Mouse (Mus musculus) right cerebral cortex, postnatal 10 days (tissue): ENCODE measurements around the gene H2-DMb2.
"Not testable (repeated sequence)": the region's sequence is repeated elsewhere in the genome, so short reads cannot be mapped to it uniquely, and the experiment has no call there.

Experiments
- DNase-seq, 2 experiments: peaks; one replicate each; pipeline ENCODE4 v3.0.0; 2021; ENCODE audit warnings: low spot score in 2 of 2

The H2-DMb2 gene

DNA sequence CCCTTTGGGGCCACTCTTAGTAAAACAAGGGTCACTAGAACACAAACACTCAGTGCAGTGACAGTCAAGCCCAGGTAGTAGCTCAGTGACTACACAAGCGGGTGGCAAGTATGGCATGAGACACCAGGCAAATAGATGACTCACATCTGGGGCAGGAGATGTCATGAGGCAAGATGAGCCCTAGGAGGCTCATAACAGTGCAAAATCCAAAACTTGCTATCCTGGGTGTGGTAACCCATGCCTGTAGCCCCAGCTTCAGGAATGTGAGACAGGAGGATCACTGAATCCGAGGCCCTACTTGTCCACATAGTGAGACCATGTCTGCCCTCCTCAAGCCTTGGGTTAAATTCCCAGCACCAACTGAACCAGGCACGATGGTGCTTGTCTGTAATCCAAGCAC is 8.7 kb upstream of the H2-DMb2 start:
- no peak for DNase-seq

DNA sequence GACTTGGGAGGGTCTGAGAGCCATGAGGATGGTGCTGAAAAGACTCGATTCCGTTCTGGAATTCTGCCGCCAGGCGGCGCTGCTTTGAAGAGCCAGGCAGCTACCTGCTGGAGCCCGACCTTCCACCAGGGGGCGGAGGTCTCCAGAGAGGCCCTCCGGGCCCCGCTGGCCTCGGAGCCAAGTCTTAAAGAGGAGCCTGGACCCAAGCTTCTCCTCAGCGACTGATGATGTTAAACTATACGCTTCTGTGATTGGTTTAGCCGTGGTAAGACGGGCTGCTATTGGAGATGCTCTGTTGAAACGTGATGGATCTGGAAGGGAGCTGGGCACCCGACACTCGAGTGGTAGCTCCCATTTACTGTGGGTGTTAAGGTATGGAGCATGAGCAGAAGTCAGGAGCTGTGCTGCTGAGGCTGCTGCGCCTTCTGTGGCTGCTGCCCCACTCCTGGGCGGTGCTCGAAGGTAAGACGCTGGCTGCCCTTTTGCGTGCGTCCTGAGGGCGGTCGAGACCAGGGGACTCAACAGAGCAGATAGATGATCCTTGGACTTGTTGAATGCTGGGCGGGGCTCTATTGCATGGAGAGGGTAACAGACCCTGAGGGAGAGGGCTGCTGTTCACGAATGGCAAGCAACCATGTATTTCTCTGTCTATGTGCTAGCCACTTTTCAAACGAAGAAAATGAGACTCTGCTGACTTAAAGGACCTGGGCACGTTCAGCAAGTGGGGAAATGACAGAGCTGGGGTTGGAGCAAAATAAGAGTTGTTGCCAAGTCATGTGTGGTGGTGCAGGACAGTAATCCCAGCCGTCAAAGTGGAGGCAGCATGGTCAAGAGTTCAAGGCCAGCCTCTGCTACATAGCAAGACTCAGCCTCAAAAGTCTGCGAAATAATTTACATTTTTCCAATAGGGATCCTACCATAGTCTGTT is 7.5 kb upstream of the H2-DMb2 start:
- peak; percentile 97 to 98 for DNase-seq

DNA sequence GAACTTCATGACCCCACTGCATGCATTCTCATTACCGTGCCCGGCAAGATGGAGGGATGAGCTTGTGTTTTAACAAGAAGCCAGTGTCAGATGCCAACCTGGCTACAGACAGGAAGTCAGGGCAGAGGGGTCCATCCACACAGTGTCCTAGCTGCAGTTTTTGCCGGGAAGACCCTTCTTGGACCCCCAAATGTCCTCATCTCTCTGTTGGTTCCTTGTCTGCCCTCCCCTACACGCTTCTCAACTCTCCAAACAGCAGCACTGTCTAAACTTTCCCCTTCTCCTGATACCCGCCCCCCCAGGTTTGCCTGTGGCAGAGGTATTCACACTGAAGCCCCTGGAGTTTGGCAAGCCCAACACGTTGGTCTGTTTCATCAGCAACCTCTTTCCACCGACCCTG is 5.5 kb upstream of the H2-DMb2 start:
- DNase-seq: peak in 1 of 2 experiments; percentile 27

DNA sequence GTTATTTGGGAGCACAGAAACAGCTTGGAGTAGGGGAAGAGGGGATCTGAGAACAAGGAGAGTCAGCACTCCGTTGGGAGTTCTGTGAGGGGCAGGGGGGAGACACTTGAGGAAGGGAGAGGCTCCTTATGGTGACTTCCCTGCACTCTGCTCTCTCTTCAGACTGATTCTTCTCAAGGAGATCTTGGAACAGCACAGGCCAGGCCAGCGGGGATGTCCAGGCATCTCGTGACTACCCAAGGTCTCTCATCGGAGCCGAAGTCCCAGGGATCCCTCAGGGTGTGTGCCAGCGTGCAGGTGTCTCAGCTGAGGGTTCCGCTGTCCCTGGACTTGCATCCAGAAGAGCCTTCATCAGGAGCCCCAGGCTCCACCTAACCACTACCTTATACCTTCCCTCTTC is 4.5 kb upstream of the H2-DMb2 start:
- no peak for DNase-seq

DNA sequence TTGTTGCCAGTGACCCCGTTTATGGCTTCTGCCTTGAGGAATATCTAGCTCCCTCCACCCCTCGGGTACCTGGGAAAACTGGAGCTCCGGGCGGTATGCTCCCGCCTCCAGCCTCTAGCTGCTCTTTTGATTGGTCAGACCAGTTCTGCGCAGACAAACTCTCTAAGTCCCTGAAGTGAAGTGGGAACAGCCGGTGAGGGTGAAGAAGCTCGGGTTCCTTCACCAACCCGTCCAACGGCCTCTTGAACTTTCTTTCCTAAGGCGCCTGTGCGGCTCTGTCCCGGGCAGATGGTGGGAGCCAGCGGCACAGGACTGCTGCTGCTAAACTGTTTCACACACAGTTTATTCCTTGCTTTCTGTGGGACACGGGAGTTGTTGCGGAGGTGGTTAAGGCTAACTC is 3.7 kb upstream of the H2-DMb2 start:
- DNase-seq: peak; percentile 47 to 48

DNA sequence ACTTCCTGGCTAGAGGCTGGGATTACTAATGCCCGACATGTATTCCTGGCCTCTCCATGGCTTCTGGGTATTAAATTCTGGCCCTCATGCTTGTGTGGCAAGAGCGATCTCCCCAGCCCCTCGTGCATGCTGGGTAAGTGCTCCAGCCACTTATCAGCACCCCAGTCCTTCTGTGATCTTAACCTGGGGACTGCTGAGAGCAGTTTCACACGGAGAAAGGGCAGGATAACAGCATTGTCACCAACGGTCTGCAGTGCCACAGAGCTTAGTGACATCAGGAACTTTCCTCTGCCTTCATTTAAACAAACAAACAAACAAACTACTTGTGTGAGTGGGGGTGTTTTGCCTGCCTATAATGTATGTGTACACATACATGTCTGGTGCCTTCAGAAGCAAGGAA is 2.9 kb upstream of the H2-DMb2 start:
- no peak for DNase-seq

DNA sequence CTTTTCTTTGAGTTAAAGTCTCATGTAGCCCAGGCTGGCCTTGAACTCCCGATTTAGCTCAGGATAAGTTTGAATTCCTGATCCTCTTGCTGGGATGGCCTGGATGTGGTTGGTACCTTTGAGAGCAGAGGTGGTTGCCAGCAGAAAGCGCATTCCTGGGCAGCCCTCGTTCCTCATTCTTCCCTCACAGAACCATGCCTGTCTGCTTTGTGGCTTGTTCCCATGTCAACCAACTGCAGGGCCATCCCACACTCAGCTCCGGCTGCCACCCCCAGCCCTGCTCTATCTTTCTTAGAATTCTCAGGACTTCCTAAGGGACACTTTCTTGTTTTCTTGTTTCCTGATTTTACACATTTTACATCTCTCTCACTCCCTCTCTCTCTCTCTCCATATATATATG is 1.7 kb upstream of the H2-DMb2 start:
- peak in 1 of 2 experiments; percentile 59 for DNase-seq

DNA sequence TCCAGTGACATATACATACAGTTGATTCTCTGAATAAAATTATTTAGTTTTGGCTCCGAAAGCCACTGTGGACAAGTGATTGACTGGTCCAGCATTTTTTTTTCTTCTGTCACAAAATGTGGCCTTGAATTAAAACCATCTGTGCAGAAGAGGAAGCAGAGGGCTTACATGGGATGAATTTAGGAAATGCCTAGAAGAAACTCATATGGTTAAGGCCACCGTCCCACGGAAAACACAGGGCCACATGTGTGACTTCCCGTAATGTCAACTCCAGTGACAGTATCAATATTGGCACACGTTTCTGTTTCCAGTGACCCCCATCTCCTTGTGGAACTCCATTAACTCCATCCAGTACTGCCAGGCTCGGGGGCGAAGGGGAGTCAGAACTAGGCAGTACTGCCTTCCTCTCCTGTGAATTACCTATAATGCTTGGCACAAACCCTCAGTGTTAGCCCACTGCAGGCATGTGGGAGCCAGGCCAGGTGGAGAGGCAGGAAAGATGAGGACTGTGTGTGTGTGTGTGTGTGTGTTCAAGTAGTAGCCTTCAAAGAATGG is 574 bp upstream of the H2-DMb2 start:
- no peak for DNase-seq

DNA sequence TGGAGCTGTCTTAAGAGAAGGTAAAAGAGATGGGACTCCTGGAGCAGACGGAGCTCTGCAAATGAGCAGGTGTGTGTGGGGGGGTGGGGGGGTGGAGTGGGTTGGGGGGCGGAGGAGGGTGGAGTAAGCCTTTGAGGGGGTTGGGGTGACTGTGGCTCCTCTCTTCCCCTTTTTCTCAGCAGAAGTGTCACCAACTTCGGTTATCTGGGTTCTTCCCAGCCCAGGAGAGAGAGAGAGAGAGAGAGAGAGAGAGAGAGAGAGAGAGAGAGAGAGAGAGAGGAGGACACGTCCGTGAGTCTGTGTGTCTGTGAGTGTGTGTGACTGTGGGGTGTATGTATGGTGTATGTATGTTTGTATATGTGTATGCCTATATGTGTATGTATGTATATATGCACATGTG is 354 bp downstream of the H2-DMb2 start:
- no peak for DNase-seq

DNA sequence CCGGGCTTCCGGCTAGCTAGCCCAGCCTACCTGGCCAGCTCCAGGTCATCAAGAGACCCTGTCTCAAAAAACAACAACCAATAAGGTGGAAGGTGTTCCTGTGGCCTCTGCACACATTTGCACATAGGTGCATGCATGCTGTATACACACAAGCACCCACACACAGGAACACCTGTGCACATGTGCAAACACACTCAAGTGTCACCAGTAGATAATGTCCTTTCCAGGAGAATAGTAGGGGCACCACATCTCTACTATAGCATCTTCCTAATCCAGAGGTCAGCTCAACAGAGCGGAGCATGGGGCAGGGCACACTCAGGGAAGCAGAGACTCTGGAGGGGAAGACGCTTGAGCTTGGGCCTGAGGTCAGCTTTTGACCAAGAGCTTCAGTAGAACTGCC is 1.1 kb downstream of the H2-DMb2 start:
- DNase-seq: not testable (repeated sequence)

DNA sequence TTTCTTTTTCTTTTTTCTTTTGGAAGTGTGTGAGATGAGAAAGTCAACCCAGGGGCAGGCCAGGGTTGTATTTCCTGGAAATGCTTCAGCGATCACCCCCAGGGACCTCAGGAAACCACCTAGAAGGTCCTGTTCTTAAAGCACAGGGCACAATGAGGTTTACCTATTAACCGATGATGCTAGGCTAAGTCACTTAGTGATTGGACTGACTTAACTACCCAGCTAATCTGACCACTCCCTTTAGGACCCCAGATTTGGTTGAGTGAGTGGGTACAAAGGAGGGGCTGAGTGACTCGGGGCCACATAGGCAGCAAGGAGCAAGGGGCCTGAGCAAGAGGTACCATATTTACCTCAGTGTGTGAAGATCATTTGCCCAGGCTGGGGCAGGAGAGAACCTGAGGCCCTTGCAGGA is 1.9 kb downstream of the H2-DMb2 start:
- no peak for DNase-seq

DNA sequence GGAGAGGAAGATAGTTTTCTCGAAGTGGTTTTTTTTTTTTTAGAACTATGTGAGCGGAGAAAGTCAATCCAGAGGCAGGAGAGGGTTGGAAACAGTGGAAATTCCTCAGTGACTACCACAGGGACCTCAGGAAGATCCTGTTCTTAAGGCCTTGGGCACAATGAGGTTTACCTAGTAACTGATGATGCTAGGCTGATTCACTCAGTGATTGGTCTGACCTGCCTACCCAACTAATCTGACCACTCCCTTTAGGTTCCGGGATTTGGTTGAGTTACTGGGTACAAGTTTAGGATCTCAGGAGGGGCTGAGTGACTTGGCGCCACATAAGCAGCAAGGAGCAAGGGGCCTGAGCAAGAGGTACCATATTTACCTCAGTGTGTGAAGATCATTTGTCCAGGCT is 9.8 kb downstream of the H2-DMb2 start, which contains the start of gene H2-DMb1:
Gene H2-DMb1, plus strand, starts transcription at position 150 of the 400 bp plus-strand sequence.
- DNase-seq: peak; percentile 64 to 65

DNA sequence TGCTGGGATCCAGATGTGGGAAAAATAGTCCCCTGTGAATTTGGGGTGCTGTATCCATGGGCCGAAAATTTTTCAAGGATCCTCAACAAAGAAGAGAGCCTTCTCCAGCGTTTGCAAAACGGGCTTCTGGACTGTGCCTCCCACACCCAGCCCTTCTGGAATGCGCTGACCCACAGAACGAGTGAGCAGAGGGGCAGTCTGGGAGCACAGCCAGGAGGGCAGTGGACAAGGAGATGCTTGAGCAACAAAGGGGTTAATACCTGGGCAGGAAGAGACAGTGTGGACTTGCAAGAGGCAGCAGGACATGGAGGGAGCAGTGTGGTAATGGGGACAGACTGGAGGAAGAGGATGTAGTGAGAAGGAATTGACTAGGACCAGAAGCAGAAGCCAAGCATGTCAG is 12.4 kb downstream of the H2-DMb2 start:
- DNase-seq: no peak

DNA sequence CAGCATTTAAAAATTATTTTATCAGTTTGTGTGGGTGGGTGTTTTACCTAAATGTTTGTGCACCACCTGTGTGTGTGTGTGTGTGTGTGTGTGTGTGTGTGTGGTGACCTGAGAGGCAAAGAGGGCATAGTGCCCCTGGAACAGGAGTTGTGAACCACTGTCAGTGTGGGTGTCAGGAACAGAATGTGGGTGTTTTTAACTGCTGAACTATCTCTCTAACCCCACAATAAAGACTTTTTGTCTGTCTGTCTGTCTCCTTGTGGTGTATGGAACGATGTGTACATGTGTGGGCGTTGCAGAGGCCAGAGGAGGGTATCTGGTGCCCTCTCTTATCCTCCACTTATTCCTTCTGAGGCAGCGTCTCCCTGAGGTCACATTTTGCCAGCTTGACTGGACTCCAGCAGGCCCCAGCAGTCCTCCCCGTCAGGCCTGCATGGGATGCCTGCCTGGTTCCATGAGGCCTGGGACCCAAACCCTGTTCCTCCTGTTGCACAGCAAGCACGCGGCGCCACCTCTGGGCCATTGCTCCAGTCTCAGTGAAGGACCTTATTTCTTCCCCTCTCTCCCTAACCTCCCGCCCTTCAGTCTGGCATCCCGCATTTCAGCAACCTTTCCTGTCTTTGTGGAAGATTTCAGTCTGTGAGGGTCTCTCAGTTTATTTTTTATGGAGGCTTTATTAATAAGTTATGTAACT is 21.2 kb downstream of the H2-DMb2 start:
- peak in 1 of 2 experiments; percentile 54 for DNase-seq

DNA sequence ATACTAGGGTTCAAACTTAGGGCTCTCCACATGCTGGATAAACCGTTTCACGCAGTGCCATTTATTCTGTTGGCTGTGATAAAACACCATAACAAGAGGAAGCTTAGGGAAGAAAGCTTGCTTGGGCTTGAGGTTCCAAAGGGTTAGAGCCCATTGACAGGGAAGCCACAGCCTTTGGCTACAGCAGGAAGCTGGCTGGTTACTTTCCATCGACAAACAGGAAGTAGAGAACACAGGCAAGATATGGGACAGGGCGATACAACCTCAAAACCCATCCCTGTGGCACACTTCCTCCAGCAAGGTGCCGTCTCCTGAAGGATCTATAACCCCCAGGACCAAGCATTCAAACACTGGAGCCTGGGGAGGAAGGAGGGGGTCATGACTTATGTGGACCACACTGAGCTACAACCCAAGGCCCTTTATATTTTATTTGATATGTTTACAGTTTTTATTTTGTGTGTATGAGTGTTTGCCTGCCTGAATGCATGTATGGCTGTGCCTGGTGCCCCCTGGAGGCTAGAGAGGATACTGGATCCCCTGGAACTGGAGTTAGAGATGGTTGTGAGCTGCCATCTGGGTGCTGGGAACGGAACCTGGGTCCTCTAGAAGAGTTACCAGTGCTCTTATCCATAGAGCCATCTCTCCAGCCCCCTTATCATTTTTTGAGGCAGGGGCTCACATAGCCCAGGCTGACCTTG is 22.1 kb downstream of the H2-DMb2 start:
- no peak for DNase-seq

DNA sequence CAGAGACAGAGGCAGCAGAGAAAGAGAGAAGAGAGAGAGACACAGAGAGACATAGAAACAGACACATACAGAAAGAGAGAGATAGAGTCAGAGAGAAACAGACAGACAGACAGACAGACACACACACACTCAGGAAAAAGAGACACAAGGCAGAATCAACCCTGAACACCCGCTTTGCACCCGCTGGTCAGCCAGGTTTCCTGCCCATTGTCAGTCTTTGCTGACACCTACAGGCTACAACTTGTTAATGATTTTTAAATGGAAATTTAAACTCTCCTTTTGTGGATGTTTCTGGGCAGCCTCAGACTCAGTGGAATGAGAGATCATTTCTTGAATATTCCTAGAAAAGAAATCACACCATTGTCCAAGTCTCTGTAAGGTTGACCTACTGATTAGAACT is 26.2 kb downstream of the H2-DMb2 start:
- peak in 1 of 2 experiments; percentile 46 for DNase-seq

DNA sequence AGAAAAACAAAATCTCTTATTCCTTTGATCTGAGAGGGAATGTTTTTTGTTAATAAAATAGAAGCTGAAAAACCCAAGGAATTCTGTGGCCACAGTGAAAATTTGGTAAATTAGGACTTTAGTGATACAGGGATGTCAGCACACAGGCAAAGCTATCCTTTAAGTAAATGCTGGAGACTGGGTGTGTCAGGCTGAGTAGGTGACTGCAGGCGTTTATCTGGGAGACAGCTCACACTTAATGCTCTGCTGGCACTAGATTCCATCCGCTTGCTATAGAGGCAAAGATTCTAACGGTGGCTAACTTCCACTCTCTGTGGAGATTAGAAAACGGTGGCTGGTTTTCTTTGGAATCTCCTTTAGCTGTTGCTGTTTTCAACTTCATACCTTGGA is 27.4 kb downstream of the H2-DMb2 start:
- no peak for DNase-seq

DNA sequence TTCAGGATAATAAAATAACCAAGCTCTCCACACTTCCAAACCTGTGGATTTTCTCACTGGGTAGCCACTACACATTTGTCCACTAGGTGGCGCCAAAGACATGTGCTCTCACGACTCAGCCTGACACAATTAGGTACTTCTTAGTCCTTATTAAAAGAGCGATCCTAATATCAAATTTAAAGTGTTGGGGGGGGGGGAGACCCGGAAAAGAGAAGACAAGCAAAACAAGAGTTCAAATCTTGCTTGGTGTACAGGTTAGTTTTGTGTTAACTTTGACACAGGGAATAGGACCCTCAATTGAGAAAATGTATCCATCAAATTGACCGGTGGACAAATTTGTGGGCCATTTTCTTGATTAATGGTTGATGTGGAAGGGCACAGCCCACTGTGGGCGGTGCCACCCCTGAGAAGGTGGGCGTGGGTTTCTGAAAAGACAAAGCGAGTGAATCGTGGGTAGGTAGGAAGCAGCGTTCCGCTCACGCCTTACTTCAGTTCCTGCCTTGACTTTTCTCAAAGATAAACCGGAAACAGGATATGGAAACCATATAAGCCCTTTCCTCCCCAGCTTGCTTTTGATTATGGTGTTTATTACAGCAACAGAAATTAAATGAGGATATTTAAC is 27.9 kb downstream of the H2-DMb2 start:
- peak; percentile 84 to 86 for DNase-seq

DNA sequence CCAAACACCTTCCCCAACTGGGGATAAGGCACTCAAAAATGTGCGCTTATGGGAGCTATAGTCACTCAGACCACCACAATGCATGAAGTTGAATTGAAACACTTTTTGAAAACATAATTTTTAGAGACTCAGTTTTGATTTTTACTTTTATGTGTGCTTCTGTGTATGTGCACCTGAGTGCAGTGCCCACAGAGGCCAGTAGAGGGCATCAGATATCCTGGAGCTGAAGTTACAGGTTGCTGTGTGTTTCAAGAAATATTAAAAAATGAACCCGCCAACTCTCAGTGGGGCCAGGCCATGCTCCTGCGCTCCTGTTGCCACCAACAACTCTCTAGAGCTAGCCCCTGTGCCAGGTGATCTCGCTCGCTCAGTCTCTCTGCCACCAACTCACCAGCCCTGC is 29.4 kb downstream of the H2-DMb2 start:
- no peak for DNase-seq

DNA sequence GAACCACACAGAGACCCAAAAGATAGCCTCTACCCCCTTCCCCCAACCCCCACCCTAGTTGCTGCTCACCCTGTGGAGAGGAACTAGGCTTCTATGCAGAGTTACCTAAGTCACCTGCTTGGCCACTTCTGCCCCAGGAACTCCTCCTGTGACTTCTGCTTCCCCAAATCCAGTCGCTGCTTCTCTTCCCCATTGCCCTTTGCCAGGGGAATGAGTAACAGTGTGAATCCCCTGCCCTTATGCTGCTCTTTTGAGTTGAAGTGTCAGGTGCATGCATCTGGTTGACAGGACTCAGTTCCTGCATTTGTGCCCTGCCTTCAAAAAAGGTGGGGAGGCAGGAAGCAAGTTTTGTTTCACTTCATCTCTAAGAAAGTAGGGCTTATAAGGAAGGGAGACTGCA is 31.0 kb downstream of the H2-DMb2 start:
- no peak for DNase-seq

DNA sequence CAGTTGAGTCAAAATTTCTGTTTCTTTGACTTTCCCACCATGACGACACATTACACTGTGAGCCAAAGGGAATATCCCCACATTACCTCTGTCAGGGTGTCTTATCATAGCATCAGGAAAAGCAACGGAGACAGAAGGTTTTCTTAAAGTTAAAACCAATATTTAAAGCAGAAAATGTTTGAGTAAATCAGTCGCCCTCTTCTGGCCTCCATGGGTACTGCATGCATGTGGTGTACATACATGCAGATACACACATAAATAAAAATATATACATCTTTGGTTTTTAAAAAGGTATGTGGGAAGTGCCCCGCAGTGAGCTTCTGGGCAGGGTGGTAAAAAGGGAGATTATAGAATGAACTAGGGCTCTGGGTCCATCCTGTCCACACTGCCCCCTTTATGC is 34.1 kb downstream of the H2-DMb2 start:
- DNase-seq: no peak

DNA sequence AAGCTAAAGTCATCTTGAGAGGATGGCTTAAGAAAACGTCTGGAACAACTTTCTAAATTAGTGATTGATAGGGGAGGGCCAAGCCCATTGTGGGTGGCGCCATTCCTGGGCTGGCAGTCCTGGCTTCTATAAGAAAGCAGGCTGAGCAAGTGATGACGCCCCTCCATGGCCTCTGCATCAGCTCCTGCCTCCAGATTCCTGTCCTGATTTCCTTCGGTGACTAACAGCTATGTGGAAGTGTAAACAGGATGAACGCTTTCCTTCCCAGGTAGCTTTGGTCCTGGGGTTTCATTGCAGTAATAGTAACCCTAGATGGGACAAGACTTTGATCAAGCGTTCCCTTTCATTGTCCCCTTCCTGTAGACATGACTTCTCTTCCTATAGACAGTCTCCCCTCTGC is 35.9 kb downstream of the H2-DMb2 start:
- no peak for DNase-seq
